Mouse (Mus musculus): ENCODE data around the gene Setd5.

Gene Setd5

DNA sequence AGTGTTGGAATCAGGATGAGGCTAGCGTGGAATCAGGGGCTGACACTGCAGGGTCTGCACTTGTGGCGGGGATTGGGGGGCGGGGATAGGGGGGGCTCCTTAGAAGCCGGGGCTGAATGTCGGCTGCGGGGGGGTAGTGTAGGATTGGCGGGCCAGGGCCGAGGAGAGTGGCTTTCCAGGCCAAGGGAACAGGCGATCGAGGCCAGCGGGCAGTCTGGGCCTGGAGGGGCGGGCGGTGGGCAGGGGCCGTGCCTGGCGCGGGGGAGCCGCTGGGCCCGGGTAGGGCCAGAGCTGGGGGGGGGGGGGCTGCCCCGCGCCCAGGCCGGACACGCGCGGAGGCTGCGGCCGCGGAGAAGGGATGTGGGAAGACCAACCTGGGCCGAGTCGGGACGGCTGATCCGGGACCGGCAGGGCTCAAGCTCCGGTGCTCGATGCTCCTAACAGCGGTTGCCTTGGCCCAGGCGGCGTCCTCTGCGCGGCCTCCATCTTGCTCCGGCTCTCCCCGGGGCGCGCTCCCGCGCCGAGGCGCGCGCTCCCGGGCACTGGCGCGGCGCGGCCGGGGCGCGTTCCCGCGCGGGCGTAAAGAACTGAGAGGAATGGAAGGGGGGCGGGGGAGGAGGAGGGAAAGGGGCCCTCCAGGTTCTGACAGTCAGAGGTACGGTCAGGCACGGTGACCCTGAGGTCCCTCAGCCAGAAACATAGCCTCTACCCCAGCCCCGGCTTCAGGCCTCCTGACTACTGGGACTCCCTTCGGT, 117.9 kb downstream of the Setd5 start, which contains the start of gene Lhfpl4:
Lhfpl4 (minus strand) TSS at position 544 of the 755 bp plus-strand sequence.
- peak; percentile 69 for DNase-seq

DNA sequence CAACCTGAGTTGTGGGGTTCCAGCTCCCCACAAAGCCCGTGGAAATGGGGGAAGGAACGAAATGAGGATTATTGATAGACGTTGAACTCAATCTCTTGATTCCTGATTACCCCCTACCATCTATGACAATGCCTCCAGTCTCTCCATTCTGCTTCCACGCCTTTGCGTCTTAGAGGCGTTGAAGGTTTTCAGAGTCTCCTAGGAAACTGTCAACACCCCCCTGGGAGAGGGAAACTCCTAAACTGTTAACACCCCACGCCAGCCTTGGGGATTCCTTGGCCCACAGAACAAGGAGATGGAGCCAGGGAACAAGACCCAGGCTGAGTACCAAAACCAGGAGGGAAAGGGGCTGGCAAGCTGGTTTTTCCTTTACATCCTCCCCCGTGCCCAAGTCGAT, 118.4 kb downstream of the Setd5 start:
- peak; percentile 29 for DNase-seq
